In the genomic region with DNA sequence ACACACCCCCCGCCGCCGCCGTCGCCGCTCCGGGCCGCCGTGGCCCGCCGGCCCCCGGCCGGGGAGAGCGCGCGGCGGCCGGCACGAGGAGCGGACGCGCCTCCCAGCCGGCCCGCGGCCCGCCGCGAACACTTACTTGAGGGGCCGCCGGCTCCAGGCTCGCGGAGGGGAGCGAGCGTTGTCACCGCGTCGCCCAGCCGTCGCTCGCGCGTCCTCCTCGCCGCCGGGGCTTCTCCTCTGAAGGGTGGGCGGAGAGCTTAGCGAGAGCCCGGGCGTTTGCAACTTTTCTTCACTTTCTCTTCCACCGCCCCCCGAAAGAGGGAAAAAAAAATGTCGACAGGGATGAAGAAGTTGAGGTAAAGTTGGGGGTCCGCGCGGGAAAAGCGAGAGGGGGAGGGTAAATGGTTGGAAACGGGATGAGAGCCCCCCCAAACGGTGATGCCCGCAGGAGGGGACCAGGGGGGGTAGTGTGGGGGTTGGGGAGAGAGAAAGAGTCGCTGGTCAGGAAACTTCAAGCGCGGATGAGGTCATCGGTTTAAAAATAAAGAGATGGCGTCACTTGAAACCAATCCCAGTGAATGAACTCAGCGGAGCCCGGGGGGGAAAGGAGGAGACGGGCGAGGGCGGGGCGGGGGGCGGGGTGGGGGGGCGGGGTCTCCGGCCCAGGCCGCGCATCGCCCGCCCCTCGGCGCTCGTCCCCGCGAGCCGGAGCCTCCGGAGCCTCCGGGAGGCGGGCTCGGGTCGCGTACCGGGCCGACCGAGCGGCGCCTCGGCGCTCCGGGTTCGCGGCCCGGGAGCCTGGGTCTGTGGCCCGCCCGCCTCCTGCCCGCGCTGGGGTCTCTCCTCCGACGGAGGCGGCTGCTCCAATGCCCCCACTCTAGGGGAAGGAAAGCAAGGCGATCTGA, we compare ENCODE assay signal across 8 mouse cellular contexts. TPM values are rescaled to one million over a fixed set of nuclear protein-coding genes. Genes with fewer than 3 reads are reported as not detected.
A peak's percentile ranks its signal among the peaks of the same experiment; 100 is the strongest.
DNase-seq lines count a peak whose midpoint lies in the region; ATAC-seq and TF ChIP-seq lines count a peak whose summit lies in the region.

TSS of gene Dusp16 (minus strand) at position 485 of the 905 bp plus-strand sequence.

- intact Hi-C loops in gastrocnemius, adult 2 months (cut with DNase I) = no loop called here

- peak; percentile 84 for ATAC-seq in activated CD4-positive, CD25-positive, alpha-beta regulatory T cell, adult 4 months
- peak; percentile 62 for ATAC-seq in common myeloid progenitor, adult 5-6 weeks (replicated peaks; ENCODE audit: low read depth, poor library complexity, severe bottlenecking)
- peak; percentile 86 for ATAC-seq in hindbrain, embryonic 16.5 days

- peak within 1 kb of the TSS; percentile 97 for H3K4me3 ChIP-seq in gastrocnemius, adult 2 months
- H3K4me3 ChIP-seq in hindbrain, embryonic 16.5 days (ENCODE audit: low read length) = peak within 1 kb of the TSS; percentile 81

- peak; percentile 89 for DNase-seq in gastrocnemius, adult 2 months
- DNase-seq in left cerebral cortex, adult 11 months (ENCODE audit: low spot score) = peak; percentile 85
- peak; percentile 98 for DNase-seq in lung, postnatal 36 days
- DNase-seq in retina, postnatal 7 days (ENCODE audit: low read depth, low spot score) = peak; percentile 74
- DNase-seq in urinary bladder, adult 18-20 months (ENCODE audit: low spot score in 2 of 2) = peak; percentile 57 to 86

- WGBS in hindbrain, embryonic 16.5 days = under 1% methylated on average over 85 of the region's 108 CpGs

- H3K9me3 ChIP-seq in hindbrain, embryonic 16.5 days (ENCODE audit: control insufficient read depth, low read length) = no peaks in the 10 kb centered on the region

- H3K9ac ChIP-seq in hindbrain, embryonic 16.5 days (ENCODE audit: low read depth, low read length) = peak within 1 kb of the TSS; percentile 82

- H3K27me3 ChIP-seq in hindbrain, embryonic 16.5 days (replicated peaks; ENCODE audit: control insufficient read depth, insufficient read depth, low read length) = no peaks in the 10 kb centered on the region; the same call in 1 of the 2 replicates

- peak within 1 kb of the TSS; percentile 66 for H3K4me2 ChIP-seq in hindbrain, embryonic 16.5 days (ENCODE audit: low read length)

- peak; percentile 6; the same call in 1 of the 2 replicates for TF ChIP-seq CTCF in gastrocnemius, adult 2 months (IDR thresholded peaks at IDR 0.05)

- peak within 1 kb of the TSS; percentile 100 for H3K27ac ChIP-seq in gastrocnemius, adult 2 months
- H3K27ac ChIP-seq in hindbrain, embryonic 16.5 days (ENCODE audit: low read depth, low read length) = peak within 1 kb of the TSS; percentile 85

- H3K36me3 ChIP-seq in hindbrain, embryonic 16.5 days (ENCODE audit: control insufficient read depth, insufficient read depth, low read length) = no peaks in the 10 kb centered on the region

- no peaks in the 10 kb centered on the region; the same call in 1 of the 2 replicates for H3K4me1 ChIP-seq in hindbrain, embryonic 16.5 days (ENCODE audit: control insufficient read depth, insufficient read depth, low read depth, low read length)

RNA-seq across cellular contexts. Expression of gene Dusp16, which starts in this region (rescaled TPM):
- polyA plus RNA-seq in activated CD4-positive, CD25-positive, alpha-beta regulatory T cell, adult 4 months (2017; shearing (Covaris generic)) = 1 to 10 TPM; 1.9 to 2.2 TPM
- 4.9 and 9.5 TPM in 2 replicates for total RNA-seq in common myeloid progenitor, adult 5-6 weeks (2017)
- total RNA-seq in gastrocnemius, adult 2 months (2021) = 10 to 100 TPM; 11.4 to 19.4 TPM
- 4.7 and 5.1 TPM in 2 replicates for polyA plus RNA-seq in hindbrain, embryonic 16.5 days (2015; fragmentation: Nextera tagmentation; extraction: Ambion mirVana)

Comparison
In these comparisons a context has a peak if more than half of its experiments do, and no peak if none do; other contexts are left out.
1. Peak in every context shown above with its lines: DNase-seq, ATAC-seq, H3K4me3 ChIP-seq and H3K27ac ChIP-seq.